Mouse (Mus musculus) bone marrow, adult 2 months (tissue): ENCODE measurements at regions not wholly inside any gene's neighbourhood (a gene's known extent, or its start where the extent isn't known, plus 50 kb on each side); places are given as distances from the start of the nearest gene placed in this dataset.

Experiments
- CTCF ChIP-seq: fragments of 200-500 bp; IDR thresholded peaks from 2 replicates; pipeline ENCODE4 v1.5.1; 2011; ENCODE audit warnings: low read length, control low read depth; ENCODE audit not compliant: control insufficient read depth, insufficient read depth
- POLR2A ChIP-seq: fragments of 200-500 bp; IDR thresholded peaks from 2 replicates; pipeline ENCODE4 v1.6.1; 2011; ENCODE audit warnings: low read depth, mild to moderate bottlenecking, control low read depth, low read length, borderline replicate concordance; ENCODE audit not compliant: control insufficient read depth

DNA sequence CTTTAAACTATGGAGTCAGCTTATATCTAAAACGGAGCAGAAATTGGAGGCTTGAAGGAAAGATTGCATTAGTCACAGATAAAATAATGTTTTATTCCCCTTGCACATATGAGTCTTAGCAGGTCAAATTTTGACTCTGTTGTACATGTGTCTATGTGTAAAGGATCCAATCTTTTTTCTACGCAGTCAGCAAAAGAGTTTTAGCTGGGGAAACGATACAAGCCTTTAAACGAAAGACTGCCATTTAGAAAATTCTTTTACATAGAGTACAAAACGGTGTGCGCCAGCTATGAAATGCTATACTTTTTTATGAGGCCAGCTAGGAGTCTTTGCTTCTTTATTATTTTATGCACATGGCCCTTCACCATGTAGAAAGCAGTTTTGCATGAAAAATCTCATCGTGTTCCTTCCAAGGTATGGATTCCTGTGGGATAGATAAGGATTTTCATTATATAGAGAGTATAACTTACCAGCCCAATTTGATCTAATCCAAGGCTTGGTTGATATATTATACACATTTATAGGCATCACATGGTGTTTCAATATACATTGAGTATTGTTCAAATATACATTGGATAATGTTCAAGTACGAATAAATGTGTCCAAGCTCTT is 116.0 kb upstream of the Thumpd2 start:
- TF ChIP-seq POLR2A (no peak), CTCF (no peak)
